Mouse (Mus musculus): ENCODE measurements around the gene Apol9a. TPM values are rescaled to one million over a fixed set of nuclear protein-coding genes. Genes with fewer than 3 reads are reported as not detected.
A peak's percentile ranks its signal among the peaks of the same experiment; 100 is the strongest.

The Apol9a gene
- polyA plus RNA-seq, 1 experiment from 2014 or later = not detected

DNA sequence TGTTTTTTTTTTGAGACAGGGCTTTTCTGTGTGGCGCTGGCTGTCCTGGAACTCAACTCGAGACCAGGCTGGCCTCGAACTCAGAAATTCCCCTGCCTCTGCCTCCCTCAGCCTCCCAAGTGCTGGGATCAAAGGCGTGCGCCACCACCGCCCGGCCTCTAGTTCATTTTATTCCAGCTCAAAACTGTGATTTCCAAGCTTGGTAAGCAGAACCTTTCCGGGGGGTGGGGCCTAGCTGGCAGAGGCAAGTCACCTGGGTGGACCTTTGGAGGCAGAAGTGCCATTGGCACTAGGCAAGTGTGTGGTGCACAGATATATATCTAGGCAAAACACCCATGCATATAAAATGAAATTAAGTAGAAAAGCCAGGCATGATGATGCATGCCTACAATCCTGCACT is 43.4 kb downstream of the Apol9a start:
- ATAC-seq (peak; percentile 16; the same call in 1 of the 2 replicates), DNase-seq (ENCODE audit: low spot score) (no peak)
- Histone ChIP-seq H3K36me3 (ENCODE audit: control insufficient read depth, insufficient read depth, low read length) (no peaks in the 10 kb centered on the region), H3K9me3 (replicated peaks; ENCODE audit: control insufficient read depth, low read length) (no peaks in the 10 kb centered on the region), H3K27me3 (replicated peaks; ENCODE audit: control insufficient read depth, insufficient read depth, low read length) (no peaks in the 10 kb centered on the region), H3K4me1 (ENCODE audit: control insufficient read depth, insufficient read depth, low read length) (peaks cover 21% of the 10 kb centered on the region), H3K9ac (ENCODE audit: low read length) (no peak overlapping the region), H3K4me2 (ENCODE audit: low read length) (no peak overlapping the region), H3K27ac (ENCODE audit: low read depth, low read length) (peak overlapping the region; percentile 82), H3K4me3 (ENCODE audit: low read depth, low read length) (no peak overlapping the region)
- WGBS = 42% methylated on average over 8 of the region's 8 CpGs

DNA sequence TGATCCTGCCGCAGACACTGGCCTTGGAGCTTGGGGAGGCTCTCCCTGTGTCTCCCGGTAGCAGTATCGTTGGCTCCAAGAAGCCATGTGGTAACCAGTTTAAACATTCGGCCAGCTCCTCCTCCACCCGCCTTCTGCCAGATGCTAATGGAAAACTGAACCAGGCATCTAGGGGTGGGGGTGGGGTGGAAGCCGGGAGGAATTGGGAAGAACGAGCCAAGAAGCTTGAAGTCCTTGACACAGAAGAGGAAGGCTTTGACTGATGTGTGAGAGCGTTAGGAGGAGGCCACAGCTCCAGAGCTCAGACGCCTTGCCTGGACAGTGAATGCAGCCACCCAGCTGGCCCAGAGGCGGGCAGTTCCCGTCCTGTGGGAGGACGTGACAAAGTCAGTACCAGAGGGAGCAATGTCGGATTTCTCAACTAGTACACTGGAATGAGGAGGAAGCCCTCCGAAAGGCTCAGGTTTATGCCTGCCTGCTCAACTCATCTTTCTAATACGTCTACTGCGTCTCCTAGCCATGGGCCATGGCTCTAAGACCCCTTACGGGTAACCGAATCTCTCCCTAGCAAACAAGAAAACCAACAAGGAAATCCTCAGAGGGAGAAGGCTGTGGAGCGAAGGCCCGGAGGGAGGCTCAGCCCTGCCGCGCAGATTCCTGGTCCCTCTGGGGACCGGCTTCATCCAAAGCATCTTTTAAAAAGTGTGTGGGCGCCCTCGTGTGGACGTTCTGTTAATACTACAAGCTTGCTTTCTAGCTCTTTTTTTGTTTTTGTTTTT is 44.0 kb downstream of the Apol9a start:
- DNase-seq (ENCODE audit: low spot score) (peak; percentile 96), ATAC-seq (peak; percentile 74)
- Histone ChIP-seq H3K4me2 (ENCODE audit: low read length) (peak overlapping the region; percentile 59), H3K27me3 (replicated peaks; ENCODE audit: control insufficient read depth, insufficient read depth, low read length) (no peaks in the 10 kb centered on the region), H3K4me1 (ENCODE audit: control insufficient read depth, insufficient read depth, low read length) (peaks cover 21% of the 10 kb centered on the region), H3K9me3 (replicated peaks; ENCODE audit: control insufficient read depth, low read length) (no peaks in the 10 kb centered on the region), H3K4me3 (ENCODE audit: low read depth, low read length) (peak overlapping the region; percentile 19), H3K27ac (ENCODE audit: low read depth, low read length) (peak overlapping the region; percentile 87), H3K36me3 (ENCODE audit: control insufficient read depth, insufficient read depth, low read length) (no peaks in the 10 kb centered on the region), H3K9ac (ENCODE audit: low read length) (peak overlapping the region; percentile 59)
- under 1% methylated on average over 26 of the region's 26 CpGs for WGBS

DNA sequence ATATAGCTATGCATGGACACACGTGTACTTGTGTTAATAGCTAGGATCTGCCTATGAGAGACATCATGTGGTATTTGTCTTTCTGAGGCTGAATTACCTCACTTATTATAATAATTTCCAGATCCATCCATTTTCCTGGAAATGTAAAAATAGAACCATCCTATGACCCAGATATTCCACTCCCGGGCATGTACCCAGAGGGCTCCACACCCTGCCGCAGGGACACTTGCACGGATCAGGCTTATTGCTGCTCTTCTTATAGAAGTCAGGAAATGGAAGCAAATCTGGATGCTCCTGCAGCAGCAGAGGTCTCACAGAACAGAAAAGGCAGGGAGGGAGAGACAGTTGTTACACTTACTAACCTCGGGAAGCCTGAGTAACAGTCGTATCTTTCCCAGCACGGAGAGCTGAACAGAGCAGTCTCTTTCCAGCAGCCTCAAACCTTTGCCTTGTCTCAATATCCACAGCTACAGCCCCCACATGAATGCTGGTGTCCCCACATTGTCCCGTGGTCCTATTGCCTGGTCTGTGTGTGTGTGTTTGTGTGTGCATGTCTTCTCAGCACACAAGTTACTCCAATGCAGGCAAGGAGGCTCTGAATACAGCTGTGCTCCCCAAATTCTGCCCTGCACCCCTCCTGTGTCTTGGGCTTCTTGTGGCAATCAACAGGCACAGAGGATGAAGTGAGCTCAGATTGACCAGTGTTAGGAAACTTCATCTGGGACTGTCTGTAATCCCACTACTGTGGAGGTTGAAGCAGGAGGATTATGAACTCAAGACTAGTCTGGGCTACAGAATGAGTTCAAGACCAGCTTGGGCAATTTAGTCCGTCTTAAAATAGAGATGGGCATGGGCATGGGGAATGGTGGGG is 45.0 kb downstream of the Apol9a start:
- 65% methylated on average over 9 of the region's 9 CpGs for WGBS
- Histone ChIP-seq H3K4me1 (ENCODE audit: control insufficient read depth, insufficient read depth, low read length) (peaks cover 21% of the 10 kb centered on the region), H3K4me2 (ENCODE audit: low read length) (peak overlapping the region; percentile 59; the same call in 1 of the 2 replicates), H3K9ac (ENCODE audit: low read length) (no peak overlapping the region), H3K9me3 (replicated peaks; ENCODE audit: control insufficient read depth, low read length) (no peaks in the 10 kb centered on the region), H3K36me3 (ENCODE audit: control insufficient read depth, insufficient read depth, low read length) (no peaks in the 10 kb centered on the region), H3K27ac (ENCODE audit: low read depth, low read length) (peak overlapping the region; percentile 87; the same call in 1 of the 2 replicates), H3K27me3 (replicated peaks; ENCODE audit: control insufficient read depth, insufficient read depth, low read length) (no peaks in the 10 kb centered on the region), H3K4me3 (ENCODE audit: low read depth, low read length) (no peak overlapping the region; the same call in 1 of the 2 replicates)
- ATAC-seq (no peak), DNase-seq (ENCODE audit: low spot score) (no peak)

DNA sequence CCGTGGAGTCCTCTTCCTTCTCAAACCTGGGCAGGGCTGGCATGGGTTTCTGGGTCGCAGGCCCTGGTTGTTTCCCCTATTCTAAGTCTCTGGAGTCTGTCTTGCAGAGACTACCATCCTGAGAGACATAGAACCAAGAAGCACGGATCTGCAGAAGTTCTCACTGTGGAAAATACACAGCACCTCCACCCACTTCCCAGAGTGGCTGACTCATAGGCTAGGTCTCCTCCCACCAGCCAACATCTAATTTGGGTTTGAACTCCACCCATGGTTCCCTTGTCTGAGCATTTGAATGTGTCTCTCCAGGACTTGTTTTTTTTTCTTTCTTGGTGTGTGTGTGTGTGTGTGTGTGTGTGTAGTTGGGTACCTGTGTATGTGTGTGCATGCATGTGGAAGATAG is 46.9 kb downstream of the Apol9a start:
- Histone ChIP-seq H3K27me3 (replicated peaks; ENCODE audit: control insufficient read depth, insufficient read depth, low read length) (no peaks in the 10 kb centered on the region), H3K4me2 (ENCODE audit: low read length) (no peak overlapping the region), H3K36me3 (ENCODE audit: control insufficient read depth, insufficient read depth, low read length) (no peaks in the 10 kb centered on the region), H3K9me3 (replicated peaks; ENCODE audit: control insufficient read depth, low read length) (no peaks in the 10 kb centered on the region), H3K4me3 (ENCODE audit: low read depth, low read length) (no peak overlapping the region), H3K9ac (ENCODE audit: low read length) (no peak overlapping the region), H3K4me1 (ENCODE audit: control insufficient read depth, insufficient read depth, low read length) (peaks cover 23% of the 10 kb centered on the region), H3K27ac (ENCODE audit: low read depth, low read length) (peak overlapping the region; percentile 55; the same call in 1 of the 2 replicates)
- no peak for ATAC-seq
- DNase-seq (ENCODE audit: low spot score) = no peak
- 77% methylated on average over 3 of the region's 3 CpGs for WGBS

DNA sequence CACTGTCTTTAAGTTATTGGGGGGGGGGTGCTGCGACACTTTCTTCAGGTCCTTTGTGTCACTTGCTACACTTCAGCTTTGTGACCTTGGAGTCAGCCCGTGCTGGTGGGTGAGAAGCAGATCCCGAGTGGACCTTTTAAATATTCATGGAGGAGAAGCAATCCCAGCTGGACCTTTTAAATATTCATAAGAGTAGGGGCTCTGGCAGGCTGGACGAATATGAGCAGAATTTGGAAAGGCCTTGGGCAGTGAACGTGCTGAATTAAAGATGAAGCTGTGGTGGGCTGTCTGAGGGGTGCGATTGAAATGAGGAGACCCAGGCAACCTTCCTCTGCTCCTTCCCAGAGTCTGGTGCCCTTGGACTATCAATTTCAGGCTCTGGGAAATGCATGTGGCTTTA is 47.4 kb downstream of the Apol9a start:
- H3K9ac ChIP-seq (ENCODE audit: low read length) = no peak overlapping the region
- H3K27me3 ChIP-seq (replicated peaks; ENCODE audit: control insufficient read depth, insufficient read depth, low read length) = no peaks in the 10 kb centered on the region
- ATAC-seq = no peak
- H3K27ac ChIP-seq (ENCODE audit: low read depth, low read length) = peak overlapping the region; percentile 55; the same call in 1 of the 2 replicates
- DNase-seq (ENCODE audit: low spot score) = peak; percentile 59
- peaks cover 23% of the 10 kb centered on the region for H3K4me1 ChIP-seq (ENCODE audit: control insufficient read depth, insufficient read depth, low read length)
- H3K9me3 ChIP-seq (replicated peaks; ENCODE audit: control insufficient read depth, low read length) = no peaks in the 10 kb centered on the region
- whole genome bisulfite sequencing = 25% methylated on average over 6 of the region's 6 CpGs
- H3K4me3 ChIP-seq (ENCODE audit: low read depth, low read length) = no peak overlapping the region
- no peak overlapping the region for H3K4me2 ChIP-seq (ENCODE audit: low read length)
- no peaks in the 10 kb centered on the region for H3K36me3 ChIP-seq (ENCODE audit: control insufficient read depth, insufficient read depth, low read length)

DNA sequence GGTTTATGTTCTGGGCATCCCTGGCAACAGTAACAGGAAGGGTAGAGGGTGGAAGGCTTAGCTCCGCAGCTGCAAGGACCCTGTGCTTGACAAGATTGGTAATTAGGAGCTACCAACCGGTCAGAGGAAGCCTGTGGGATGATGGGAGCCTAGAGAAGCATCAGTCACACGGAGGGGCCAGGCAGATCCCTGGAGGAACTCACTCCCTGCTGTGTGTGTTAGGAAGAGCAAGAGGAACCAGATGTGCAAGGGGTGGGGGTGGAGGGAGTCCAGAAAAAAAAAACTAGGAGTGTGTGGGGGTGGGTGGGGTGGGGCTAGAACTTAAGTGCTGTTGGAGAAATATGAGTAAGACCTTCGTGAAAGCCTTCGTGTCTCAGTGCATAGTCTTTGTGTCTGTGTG is 48.0 kb downstream of the Apol9a start:
- Histone ChIP-seq H3K9me3 (replicated peaks; ENCODE audit: control insufficient read depth, low read length) (no peaks in the 10 kb centered on the region), H3K36me3 (ENCODE audit: control insufficient read depth, insufficient read depth, low read length) (no peaks in the 10 kb centered on the region), H3K4me1 (ENCODE audit: control insufficient read depth, insufficient read depth, low read length) (peaks cover 23% of the 10 kb centered on the region), H3K9ac (ENCODE audit: low read length) (no peak overlapping the region), H3K27me3 (replicated peaks; ENCODE audit: control insufficient read depth, insufficient read depth, low read length) (no peaks in the 10 kb centered on the region), H3K27ac (ENCODE audit: low read depth, low read length) (no peak overlapping the region), H3K4me3 (ENCODE audit: low read depth, low read length) (no peak overlapping the region), H3K4me2 (ENCODE audit: low read length) (no peak overlapping the region)
- 38% methylated on average over 5 of the region's 5 CpGs for WGBS
- DNase-seq (ENCODE audit: low spot score) = no peak
- no peak for ATAC-seq

DNA sequence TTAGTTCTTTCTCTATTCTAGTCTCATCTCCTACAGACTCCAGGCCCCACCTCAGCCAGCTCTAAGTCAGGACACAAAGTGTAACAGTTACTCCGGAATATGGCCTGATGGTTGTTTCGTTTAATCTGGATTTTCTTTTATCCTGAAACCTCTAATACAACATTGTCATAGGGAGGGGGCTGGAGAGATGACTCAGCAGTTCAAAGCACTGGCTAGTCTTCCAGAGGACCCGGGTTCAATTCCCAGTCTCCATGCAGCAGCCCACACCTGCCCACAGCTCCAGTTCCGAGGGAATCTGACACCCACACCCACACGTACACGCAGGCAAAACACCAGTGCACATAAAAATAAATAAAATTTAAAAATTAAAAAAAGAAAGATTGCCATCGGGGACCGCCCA is 51.0 kb downstream of the Apol9a start:
- Histone ChIP-seq H3K27ac (ENCODE audit: low read depth, low read length) (no peak overlapping the region), H3K9ac (ENCODE audit: low read length) (no peak overlapping the region), H3K9me3 (replicated peaks; ENCODE audit: control insufficient read depth, low read length) (no peaks in the 10 kb centered on the region), H3K36me3 (ENCODE audit: control insufficient read depth, insufficient read depth, low read length) (no peaks in the 10 kb centered on the region), H3K4me3 (ENCODE audit: low read depth, low read length) (no peak overlapping the region), H3K4me2 (ENCODE audit: low read length) (no peak overlapping the region), H3K27me3 (replicated peaks; ENCODE audit: control insufficient read depth, insufficient read depth, low read length) (no peaks in the 10 kb centered on the region), H3K4me1 (ENCODE audit: control insufficient read depth, insufficient read depth, low read length) (peaks cover 34% of the 10 kb centered on the region)
- DNase-seq (ENCODE audit: low spot score) (no peak), ATAC-seq (no peak)
- 94% methylated on average over 8 of the region's 8 CpGs for WGBS

DNA sequence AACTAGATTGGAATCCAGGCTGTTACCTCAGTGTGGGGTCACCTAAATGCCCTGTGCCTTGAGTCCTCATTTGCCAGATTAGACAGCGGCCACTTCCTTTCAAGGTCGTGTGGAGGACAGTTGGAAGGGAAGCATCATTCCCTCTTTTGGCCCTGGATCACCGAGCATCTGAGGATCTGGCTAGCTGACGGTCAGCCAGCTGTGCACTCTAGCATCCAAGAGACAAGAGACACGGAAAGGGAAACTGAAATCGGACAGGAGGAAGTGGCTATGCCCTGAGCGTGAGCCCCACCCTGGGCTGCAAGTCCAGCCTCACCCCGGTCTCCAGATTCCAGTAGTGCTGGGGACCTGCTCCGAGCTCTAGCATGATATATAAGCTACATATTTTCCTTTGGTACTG is 51.4 kb downstream of the Apol9a start:
- no peak for DNase-seq (ENCODE audit: low spot score)
- no peak overlapping the region for H3K4me3 ChIP-seq (ENCODE audit: low read depth, low read length)
- no peaks in the 10 kb centered on the region for H3K27me3 ChIP-seq (replicated peaks; ENCODE audit: control insufficient read depth, insufficient read depth, low read length)
- 75% methylated on average over 9 of the region's 9 CpGs for WGBS
- H3K4me1 ChIP-seq (ENCODE audit: control insufficient read depth, insufficient read depth, low read length) = peaks cover 36% of the 10 kb centered on the region
- no peak for ATAC-seq
- no peaks in the 10 kb centered on the region for H3K9me3 ChIP-seq (replicated peaks; ENCODE audit: control insufficient read depth, low read length)
- peak overlapping the region; percentile 57; the same call in 1 of the 2 replicates for H3K4me2 ChIP-seq (ENCODE audit: low read length)
- H3K27ac ChIP-seq (ENCODE audit: low read depth, low read length) = no peak overlapping the region
- H3K36me3 ChIP-seq (ENCODE audit: control insufficient read depth, insufficient read depth, low read length) = no peaks in the 10 kb centered on the region
- peak overlapping the region; percentile 69 for H3K9ac ChIP-seq (ENCODE audit: low read length)
